Mouse (Mus musculus): Measurements from ENCODE around the gene Dusp12. TPM values are rescaled to one million over a fixed set of nuclear protein-coding genes. Genes with fewer than 3 reads are reported as not detected.

Gene Dusp12
- polyA plus RNA-seq, 1 experiment from 2014 or later: 28.4 TPM

GRCm38 (mm10) chr1:170896651-170897281, 11.4 kb upstream of the Dusp12 start:
- no peak for ATAC-seq (ENCODE audit: insufficient number of reproducible peaks, low FRiP score)
- Histone ChIP-seq H3K9me3 (replicated peaks) (no peaks in the 10 kb centered on the region), H3K4me1 (replicated peaks) (no peaks in the 10 kb centered on the region), H3K4me2 (no peak overlapping the region), H3K36me3 (no peaks in the 10 kb centered on the region), H3K27ac (ENCODE audit: poor library complexity, severe bottlenecking) (no peak overlapping the region), H3K27me3 (replicated peaks) (peaks cover 16% of the 10 kb centered on the region), H3K4me3 (no peak overlapping the region), H3K9ac (no peak overlapping the region)
- WGBS: 77% methylated on average over 5 of the region's 5 CpGs

GRCm38 (mm10) chr1:170894603-170895602, 9.6 kb upstream of the Dusp12 start:
- no peak overlapping the region for H3K27ac ChIP-seq (ENCODE audit: poor library complexity, severe bottlenecking)
- H3K27me3 ChIP-seq (replicated peaks): peaks cover 16% of the 10 kb centered on the region
- 61% methylated on average over 9 of the region's 9 CpGs for WGBS
- H3K9ac ChIP-seq: no peak overlapping the region
- H3K4me2 ChIP-seq: no peak overlapping the region
- no peak for ATAC-seq (ENCODE audit: insufficient number of reproducible peaks, low FRiP score)
- no peak overlapping the region for H3K4me3 ChIP-seq
- H3K36me3 ChIP-seq: no peaks in the 10 kb centered on the region
- H3K9me3 ChIP-seq (replicated peaks): no peaks in the 10 kb centered on the region
- no peaks in the 10 kb centered on the region for H3K4me1 ChIP-seq (replicated peaks)

GRCm38 (mm10) chr1:170892279-170892678, 6.9 kb upstream of the Dusp12 start:
- no peak for ATAC-seq (ENCODE audit: insufficient number of reproducible peaks, low FRiP score)
- H3K4me3 ChIP-seq: no peak overlapping the region
- no peak overlapping the region for H3K9ac ChIP-seq
- WGBS: 71% methylated on average over 1 of the region's 1 CpGs
- 0 out of 2 replicates have a peak, but pooled peaks cover 3% of the 10 kb centered on the region for H3K9me3 ChIP-seq (replicated peaks)
- H3K36me3 ChIP-seq: no peaks in the 10 kb centered on the region
- H3K4me1 ChIP-seq (replicated peaks): no peaks in the 10 kb centered on the region
- no peaks in the 10 kb centered on the region for H3K27me3 ChIP-seq (replicated peaks)
- no peak overlapping the region for H3K27ac ChIP-seq (ENCODE audit: poor library complexity, severe bottlenecking)
- H3K4me2 ChIP-seq: no peak overlapping the region

GRCm38 (mm10) chr1:170891646-170892045, 6.3 kb upstream of the Dusp12 start:
- no peak overlapping the region for H3K9ac ChIP-seq
- H3K4me2 ChIP-seq: no peak overlapping the region
- ATAC-seq (ENCODE audit: insufficient number of reproducible peaks, low FRiP score): no peak
- no peak overlapping the region for H3K4me3 ChIP-seq
- H3K36me3 ChIP-seq: no peaks in the 10 kb centered on the region
- 0 out of 2 replicates have a peak, but pooled peaks cover 3% of the 10 kb centered on the region for H3K9me3 ChIP-seq (replicated peaks)
- no peak overlapping the region for H3K27ac ChIP-seq (ENCODE audit: poor library complexity, severe bottlenecking)
- 42% methylated on average over 2 of the region's 2 CpGs for WGBS
- no peaks in the 10 kb centered on the region for H3K27me3 ChIP-seq (replicated peaks)
- H3K4me1 ChIP-seq (replicated peaks): no peaks in the 10 kb centered on the region

GRCm38 (mm10) chr1:170889310-170889709, 4.0 kb upstream of the Dusp12 start:
- Histone ChIP-seq H3K9me3 (replicated peaks) (0 out of 2 replicates have a peak, but pooled peaks cover 3% of the 10 kb centered on the region), H3K27me3 (replicated peaks) (no peaks in the 10 kb centered on the region), H3K36me3 (no peaks in the 10 kb centered on the region), H3K4me2 (no peak overlapping the region), H3K27ac (ENCODE audit: poor library complexity, severe bottlenecking) (no peak overlapping the region), H3K4me1 (replicated peaks) (peaks cover 3% of the 10 kb centered on the region), H3K4me3 (no peak overlapping the region), H3K9ac (no peak overlapping the region)
- ATAC-seq (ENCODE audit: insufficient number of reproducible peaks, low FRiP score): no peak
- 69% methylated on average over 4 of the region's 4 CpGs for WGBS

GRCm38 (mm10) chr1:170886044-170886458, 711 bp upstream of the Dusp12 start:
- ATAC-seq (ENCODE audit: insufficient number of reproducible peaks, low FRiP score): no peak
- WGBS: 50% methylated on average over 6 of the region's 6 CpGs
- Histone ChIP-seq H3K4me2 (no peak overlapping the region), H3K36me3 (peaks cover 11% of the 10 kb centered on the region), H3K27me3 (replicated peaks) (no peaks in the 10 kb centered on the region), H3K9ac (no peak overlapping the region), H3K4me3 (no peak overlapping the region), H3K27ac (ENCODE audit: poor library complexity, severe bottlenecking) (no peak overlapping the region), H3K4me1 (replicated peaks) (peaks cover 14% of the 10 kb centered on the region), H3K9me3 (replicated peaks) (0 out of 2 replicates have a peak, but pooled peaks cover 3% of the 10 kb centered on the region)

- Histone ChIP-seq H3K27ac (ENCODE audit: poor library complexity, severe bottlenecking) (no peak overlapping the region), H3K4me2 (peak overlapping the region; percentile 87), H3K9me3 (replicated peaks) (0 out of 2 replicates have a peak, but pooled peaks cover 3% of the 10 kb centered on the region), H3K9ac (peak overlapping the region; percentile 93), H3K4me1 (replicated peaks) (peaks cover 14% of the 10 kb centered on the region), H3K4me3 (peak overlapping the region; percentile 96), H3K36me3 (peaks cover 22% of the 10 kb centered on the region), H3K27me3 (replicated peaks) (no peaks in the 10 kb centered on the region)
- WGBS: 23% methylated on average over 8 of the region's 8 CpGs
- no peak for ATAC-seq (ENCODE audit: insufficient number of reproducible peaks, low FRiP score)
Measured at GRCm38 (mm10) chr1:170884390-170884789, 950 bp downstream of the Dusp12 start.

GRCm38 (mm10) chr1:170882915-170883485, 2.3 kb downstream of the Dusp12 start:
- ATAC-seq (ENCODE audit: insufficient number of reproducible peaks, low FRiP score): no peak
- Histone ChIP-seq H3K9me3 (replicated peaks) (no peaks in the 10 kb centered on the region), H3K4me3 (no peak overlapping the region), H3K27ac (ENCODE audit: poor library complexity, severe bottlenecking) (no peak overlapping the region), H3K4me1 (replicated peaks) (peaks cover 14% of the 10 kb centered on the region), H3K27me3 (replicated peaks) (no peaks in the 10 kb centered on the region), H3K9ac (no peak overlapping the region), H3K36me3 (peaks cover 28% of the 10 kb centered on the region), H3K4me2 (no peak overlapping the region)
- 83% methylated on average over 5 of the region's 5 CpGs for WGBS

- Histone ChIP-seq H3K4me3 (no peak overlapping the region), H3K4me1 (replicated peaks) (no peaks in the 10 kb centered on the region), H3K27ac (ENCODE audit: poor library complexity, severe bottlenecking) (no peak overlapping the region), H3K36me3 (peaks cover 51% of the 10 kb centered on the region), H3K4me2 (no peak overlapping the region), H3K9me3 (replicated peaks) (no peaks in the 10 kb centered on the region), H3K27me3 (replicated peaks) (no peaks in the 10 kb centered on the region), H3K9ac (no peak overlapping the region)
- WGBS: 69% methylated on average over 5 of the region's 5 CpGs
- no peak for ATAC-seq (ENCODE audit: insufficient number of reproducible peaks, low FRiP score)
Measured at GRCm38 (mm10) chr1:170876906-170877305, 8.4 kb downstream of the Dusp12 start.

- Histone ChIP-seq H3K4me3 (no peak overlapping the region), H3K27ac (ENCODE audit: poor library complexity, severe bottlenecking) (no peak overlapping the region), H3K9ac (no peak overlapping the region), H3K4me2 (no peak overlapping the region), H3K36me3 (peaks cover 39% of the 10 kb centered on the region), H3K4me1 (replicated peaks) (no peaks in the 10 kb centered on the region), H3K27me3 (replicated peaks) (no peaks in the 10 kb centered on the region), H3K9me3 (replicated peaks) (no peaks in the 10 kb centered on the region)
- 87% methylated on average over 3 of the region's 3 CpGs for WGBS
- no peak for ATAC-seq (ENCODE audit: insufficient number of reproducible peaks, low FRiP score)
Measured at GRCm38 (mm10) chr1:170875676-170876075, 9.7 kb downstream of the Dusp12 start.

- Histone ChIP-seq H3K4me2 (no peak overlapping the region), H3K27ac (ENCODE audit: poor library complexity, severe bottlenecking) (no peak overlapping the region), H3K27me3 (replicated peaks) (no peaks in the 10 kb centered on the region), H3K9ac (no peak overlapping the region), H3K9me3 (replicated peaks) (no peaks in the 10 kb centered on the region), H3K36me3 (peaks cover 24% of the 10 kb centered on the region), H3K4me1 (replicated peaks) (peaks cover 1% of the 10 kb centered on the region; the same call in 1 of the 2 replicates), H3K4me3 (no peak overlapping the region)
- WGBS: 90% methylated on average over 2 of the region's 2 CpGs
- no peak for ATAC-seq (ENCODE audit: insufficient number of reproducible peaks, low FRiP score)
Measured at GRCm38 (mm10) chr1:170871961-170872360, 13.4 kb downstream of the Dusp12 start.

Data from heart, embryonic 12.5 days (tissue).